Mouse (Mus musculus) olfactory bulb, adult 2 months (tissue): ENCODE results near the gene Coro1a. TPM values are rescaled to one million over a fixed set of nuclear protein-coding genes. Genes with fewer than 3 reads are reported as not detected.

Experiments used
- H3K27ac ChIP-seq: fragments of 200-500 bp; 2 replicates; pipeline ENCODE4 v1.5.1; 2012; ENCODE audit warnings: low read depth, low read length; ENCODE audit not compliant: insufficient read depth
- H3K4me1 ChIP-seq: fragments of 200-500 bp; 2 replicates; pipeline ENCODE4 v1.6.1; 2012; ENCODE audit warnings: low read length; ENCODE audit not compliant: control insufficient read depth, insufficient read depth
- H3K4me3 ChIP-seq: fragments of 200-500 bp; 2 replicates; pipeline ENCODE4 v1.5.1; 2012; ENCODE audit warnings: mild to moderate bottlenecking, low read depth, low read length, moderate library complexity; ENCODE audit not compliant: insufficient read depth
- CTCF ChIP-seq: fragments of 200-500 bp; IDR thresholded peaks from 2 replicates; pipeline ENCODE4 v1.5.1; 2012; ENCODE audit warnings: low read depth, mild to moderate bottlenecking, low read length, moderate library complexity; ENCODE audit not compliant: insufficient read depth
- POLR2A ChIP-seq: fragments of 200-500 bp; IDR thresholded peaks from 2 replicates; pipeline ENCODE4 v1.6.1; 2012; ENCODE audit warnings: mild to moderate bottlenecking, low read depth, low read length, moderate library complexity; ENCODE audit not compliant: insufficient read depth
- WGBS: fragments of 180-500 bp; shearing (Covaris S2); methylation state at CpG from one replicate; pipeline ENCODE4 v1.1.7; 2018; 5-methylcytosine and 5-hydroxymethylcytosine counted together
- polyA plus RNA-seq: library from polyadenylated mRNA; stranded (reverse); fragments of >200 nt; gene quantifications from 2 replicates; pipeline ENCODE4 v1.2.4, GENCODE M21; 2012; ENCODE audit warnings: low replicate concordance; ENCODE audit not compliant: missing spikeins, insufficient read depth, insufficient read length

Gene Coro1a
- 309 and 598 TPM in 2 replicates for polyA plus RNA-seq

DNA sequence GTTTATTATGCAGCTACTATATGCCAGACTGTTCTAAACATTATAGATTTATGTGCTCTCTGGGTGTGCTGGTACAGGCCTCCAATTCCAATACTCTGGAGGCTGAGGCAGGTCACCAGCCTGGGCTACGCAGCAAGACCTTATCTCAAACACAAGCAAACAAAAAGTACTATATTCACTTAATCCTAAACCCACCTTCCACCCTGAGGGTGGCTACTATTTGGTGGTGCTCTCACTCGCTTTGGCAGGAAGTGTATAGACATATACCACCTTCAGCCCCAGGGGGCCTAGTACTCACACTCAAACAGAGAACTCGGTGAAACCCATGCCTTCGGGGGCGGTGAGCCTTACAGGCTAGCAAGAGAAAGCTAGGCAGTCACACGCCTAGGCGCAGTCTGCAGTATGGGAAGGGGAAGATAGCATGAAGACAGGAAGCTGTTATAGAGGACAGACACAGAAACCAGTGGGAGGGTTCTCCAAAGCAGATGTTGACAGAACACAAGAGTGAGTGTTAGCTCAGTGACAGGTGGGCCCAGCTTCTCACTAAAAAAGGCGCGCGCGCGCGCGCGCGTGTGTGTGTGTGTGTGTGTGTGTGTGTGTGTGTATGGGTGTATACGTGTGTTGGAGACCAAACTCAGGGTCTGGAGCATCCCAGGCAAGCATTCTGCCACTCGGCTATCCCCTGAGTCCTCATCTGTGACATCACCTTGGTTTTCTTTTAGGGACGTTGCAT is at the start of gene Coro1a:
Coro1a (minus strand) TSS at position 346 of the 733 bp plus-strand sequence.
- Histone ChIP-seq H3K4me1 (peaks cover 20% of the 10 kb centered on the region), H3K4me3 (no peak within 1 kb of the TSS), H3K27ac (no peak within 1 kb of the TSS)
- WGBS, result 90% methylated on average over 19 of the region's 19 CpGs
- no peak for TF ChIP-seq CTCF
- TF ChIP-seq POLR2A, result no peak

DNA sequence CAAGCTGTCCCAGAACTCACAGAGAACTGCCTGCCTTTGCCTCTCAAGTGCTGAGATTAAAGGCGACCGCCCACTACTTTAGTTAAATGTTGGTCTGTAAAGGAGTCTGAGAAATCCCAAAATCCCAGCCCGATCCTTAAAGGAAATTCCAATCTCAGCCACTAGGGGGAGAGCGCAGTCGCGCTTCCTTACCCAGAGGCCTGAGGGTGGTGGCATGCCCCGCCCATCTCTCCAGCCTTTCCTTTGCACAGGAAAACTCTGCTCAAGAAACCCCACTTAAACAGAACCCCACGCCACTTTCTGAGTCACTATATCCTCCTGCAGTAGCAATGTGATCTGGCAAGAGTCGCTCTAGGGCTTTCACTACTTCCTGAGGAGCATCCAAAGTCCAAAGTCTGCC is 47.3 kb upstream of the Coro1a start:
- WGBS, result under 1% methylated on average over 9 of the region's 9 CpGs
- TF ChIP-seq CTCF (peak; percentile 74; the same call in 1 of the 2 replicates), POLR2A (no peak)
- Histone ChIP-seq H3K4me1 (peaks cover 7% of the 10 kb centered on the region), H3K4me3 (no peak overlapping the region), H3K27ac (no peak overlapping the region)

DNA sequence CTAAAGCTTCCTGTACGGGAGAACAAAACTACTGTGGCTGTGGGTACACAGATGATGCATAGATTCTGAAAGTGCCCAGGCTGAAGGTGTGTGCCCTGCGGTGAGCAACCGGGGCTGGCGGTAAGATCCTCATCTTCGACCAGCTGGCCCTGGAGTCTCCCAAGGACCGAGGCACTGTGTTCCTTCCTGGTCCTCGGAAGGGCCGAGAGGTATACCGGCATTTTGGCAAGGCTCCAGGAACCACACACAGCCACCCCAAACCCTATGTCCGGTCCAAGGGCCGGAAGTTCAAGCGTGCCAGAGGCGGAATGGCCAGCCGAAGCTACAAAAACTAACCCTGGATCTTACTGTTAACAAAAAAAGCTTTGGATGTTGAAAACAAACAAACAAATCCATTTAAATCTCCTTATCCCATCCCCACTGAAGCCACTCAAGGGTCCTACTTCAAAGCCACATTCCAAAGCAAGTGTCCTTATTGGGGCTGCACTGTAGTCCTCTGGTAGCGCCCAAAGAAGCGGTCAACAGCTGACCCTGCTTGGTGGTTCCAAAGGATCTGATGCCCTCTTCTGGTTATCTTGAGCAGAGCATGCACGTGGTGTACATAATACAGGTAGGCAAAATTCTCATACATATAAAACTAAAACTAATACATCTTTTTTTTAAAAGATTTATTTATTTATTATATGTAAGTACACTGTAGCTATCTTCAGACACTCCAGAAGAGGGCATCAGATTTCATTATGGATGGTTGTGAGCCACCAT is 42.2 kb upstream of the Coro1a start:
- TF ChIP-seq POLR2A, result no peak
- TF ChIP-seq CTCF, result no peak
- H3K4me1 ChIP-seq, result 0 out of 2 replicates have a peak, but pooled peaks cover 2% of the 10 kb centered on the region
- no peak overlapping the region for H3K27ac ChIP-seq
- H3K4me3 ChIP-seq, result no peak overlapping the region
- 92% methylated on average over 17 of the region's 17 CpGs for WGBS

DNA sequence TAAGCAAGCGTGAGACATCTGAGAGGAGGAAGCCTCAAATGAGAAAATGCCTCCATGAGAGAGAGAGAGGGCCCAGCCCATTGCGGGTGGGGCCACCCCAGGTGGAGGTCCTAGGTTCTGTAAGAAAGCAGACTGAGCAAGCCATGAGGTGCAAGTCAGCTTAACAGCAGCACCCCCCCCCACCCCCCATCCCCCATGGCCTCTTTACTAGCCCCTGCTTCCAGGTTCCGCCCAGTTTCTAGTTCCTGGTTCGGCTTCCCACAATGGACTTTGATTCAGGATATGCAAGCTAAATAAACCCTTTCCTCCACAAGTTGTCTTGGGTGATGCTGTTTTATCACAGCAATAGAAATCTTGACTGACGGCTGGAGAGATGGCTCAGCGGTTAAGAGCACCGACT is 41.2 kb upstream of the Coro1a start:
- 77% methylated on average over 7 of the region's 7 CpGs for WGBS
- no peak overlapping the region for H3K4me3 ChIP-seq
- no peak overlapping the region for H3K27ac ChIP-seq
- 0 out of 2 replicates have a peak, but pooled peaks cover 2% of the 10 kb centered on the region for H3K4me1 ChIP-seq
- TF ChIP-seq CTCF (no peak), POLR2A (no peak)

DNA sequence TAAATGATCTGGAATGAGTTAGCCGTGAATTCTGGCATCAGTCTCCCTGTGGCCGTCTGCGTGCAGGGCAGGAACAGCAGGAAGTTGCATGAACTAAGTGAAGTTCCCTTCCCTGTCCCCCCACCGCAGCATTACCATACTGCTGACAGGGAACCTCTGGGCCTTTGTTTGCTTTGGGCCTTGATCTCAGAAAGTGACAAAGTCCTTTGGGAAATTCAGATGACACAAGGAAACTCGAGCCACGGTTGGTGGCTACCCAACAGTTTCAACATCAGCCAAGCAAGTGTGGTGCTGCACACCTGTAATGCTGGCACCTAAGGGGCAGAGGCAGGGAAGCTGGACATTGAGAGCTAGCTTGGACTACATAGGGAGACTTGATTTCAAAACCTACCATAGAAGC is 39.2 kb upstream of the Coro1a start:
- no peak overlapping the region for H3K27ac ChIP-seq

DNA sequence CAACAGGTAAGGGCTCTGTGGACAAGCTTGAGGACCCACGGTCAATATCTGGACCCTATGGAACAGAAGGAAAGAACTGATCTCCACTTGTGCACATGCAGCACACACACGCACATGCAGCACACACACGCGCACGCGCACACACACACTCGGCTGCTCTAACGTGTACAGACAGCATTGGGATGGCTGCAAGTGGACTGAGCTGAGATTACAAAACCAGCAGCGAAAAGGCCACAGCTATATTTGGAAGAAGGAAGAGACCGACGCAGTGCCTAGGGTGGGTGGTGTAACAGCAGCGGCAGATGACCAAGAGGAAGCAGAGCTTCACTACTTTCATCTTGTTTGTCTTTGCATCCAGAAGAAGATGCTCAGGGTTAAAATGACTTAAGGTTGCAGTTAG is 38.5 kb upstream of the Coro1a start:
- TF ChIP-seq POLR2A (no peak), CTCF (no peak)
- WGBS, result 83% methylated on average over 12 of the region's 12 CpGs
- Histone ChIP-seq H3K27ac (no peak overlapping the region), H3K4me1 (0 out of 2 replicates have a peak, but pooled peaks cover 2% of the 10 kb centered on the region), H3K4me3 (no peak overlapping the region)

More for the DNA sequence above, 39.2 kb upstream of the Coro1a start:
- WGBS, result 50% methylated on average over 6 of the region's 6 CpGs
- no peak for TF ChIP-seq CTCF
- TF ChIP-seq POLR2A, result no peak
- Histone ChIP-seq H3K4me1 (0 out of 2 replicates have a peak, but pooled peaks cover 2% of the 10 kb centered on the region), H3K4me3 (no peak overlapping the region)

DNA sequence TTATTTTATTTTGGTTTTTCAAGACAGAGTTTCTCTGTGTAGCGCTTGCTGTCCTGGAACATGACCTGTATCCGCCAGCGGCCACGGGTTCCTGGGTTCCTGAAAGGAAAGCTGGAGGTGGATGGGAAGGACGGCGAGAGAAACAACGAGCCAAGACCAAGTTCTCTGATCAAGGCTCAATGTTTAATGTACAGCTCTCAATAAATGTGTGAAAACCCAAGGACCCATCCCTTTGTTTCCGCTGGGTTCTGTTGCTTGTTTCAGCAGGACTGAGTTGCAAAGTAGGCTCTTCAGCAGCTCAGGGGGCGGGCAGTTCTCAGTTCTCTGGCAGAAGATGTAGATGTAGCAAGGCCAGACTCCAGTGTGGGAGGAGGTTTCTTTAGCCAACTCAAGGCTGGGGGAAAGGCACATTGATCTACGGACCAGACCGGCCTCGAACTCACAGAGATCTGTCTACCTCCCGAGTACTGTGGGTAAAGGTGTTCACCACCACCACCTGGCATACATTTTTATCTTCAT is 34.4 kb upstream of the Coro1a start:
- TF ChIP-seq CTCF (no peak), POLR2A (no peak)
- H3K4me3 ChIP-seq, result no peak overlapping the region
- H3K27ac ChIP-seq, result no peak overlapping the region
- peaks cover 5% of the 10 kb centered on the region; the same call in 1 of the 2 replicates for H3K4me1 ChIP-seq
- 94% methylated on average over 13 of the region's 13 CpGs for WGBS

DNA sequence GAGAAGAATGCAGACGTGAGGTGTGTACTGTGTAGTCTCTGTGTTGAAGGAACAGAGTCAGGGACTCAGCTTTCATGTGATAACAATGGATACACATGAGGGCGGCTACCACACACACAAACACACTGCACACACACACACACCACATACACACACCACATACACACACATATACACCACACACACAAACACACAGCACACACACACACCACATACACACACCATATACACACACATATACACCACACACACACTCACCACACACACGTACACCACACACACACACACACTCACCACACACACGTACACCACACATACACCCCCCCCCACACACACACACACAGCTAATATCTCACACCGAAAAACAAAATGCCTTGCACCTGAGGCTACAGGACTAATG is 33.9 kb upstream of the Coro1a start:
- TF ChIP-seq POLR2A (no peak), CTCF (no peak)
- Histone ChIP-seq H3K4me3 (no peak overlapping the region), H3K27ac (no peak overlapping the region), H3K4me1 (peaks cover 5% of the 10 kb centered on the region; the same call in 1 of the 2 replicates)
- 88% methylated on average over 5 of the region's 5 CpGs for WGBS
